Mouse (Mus musculus): ENCODE data around the gene Dbil5. TPM values are rescaled to one million over a fixed set of nuclear protein-coding genes. Genes with fewer than 3 reads are reported as not detected.

Dbil5 gene
- 1.0 TPM for polyA plus RNA-seq (2014; fragmentation: Illumina TruSeq; extraction: RNeasy Lipid Tissue Mini Kit (QIAGEN cat#74804); ENCODE audit: low read depth, low replicate concordance)

DNA sequence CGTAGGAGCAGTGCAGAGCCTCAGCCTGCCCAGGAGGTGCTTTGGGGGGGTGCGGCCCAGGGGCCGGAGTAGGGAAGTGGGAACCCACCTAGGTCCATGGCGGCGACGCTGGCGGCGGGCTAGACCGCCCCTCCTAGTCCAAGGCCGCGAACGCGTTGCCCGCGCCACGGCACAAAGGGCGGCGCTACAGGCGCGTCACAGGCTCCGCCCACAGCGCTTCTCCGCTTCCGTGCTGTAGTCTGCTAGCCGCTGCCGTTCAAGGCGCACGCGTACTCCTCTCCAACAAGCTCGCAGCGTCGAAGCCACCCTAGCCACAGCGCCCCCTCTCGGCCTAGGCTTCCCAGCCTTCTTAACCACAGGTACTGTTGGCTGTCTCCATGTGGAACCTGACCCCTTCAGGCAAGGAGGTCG is at the start of gene Dbil5, which contains the start of gene Gemin4:
Dbil5 (plus strand) TSS at position 219 of the 411 bp plus-strand sequence.
Gemin4 (minus strand) TSS at position 275 of the 411 bp plus-strand sequence.

DNA sequence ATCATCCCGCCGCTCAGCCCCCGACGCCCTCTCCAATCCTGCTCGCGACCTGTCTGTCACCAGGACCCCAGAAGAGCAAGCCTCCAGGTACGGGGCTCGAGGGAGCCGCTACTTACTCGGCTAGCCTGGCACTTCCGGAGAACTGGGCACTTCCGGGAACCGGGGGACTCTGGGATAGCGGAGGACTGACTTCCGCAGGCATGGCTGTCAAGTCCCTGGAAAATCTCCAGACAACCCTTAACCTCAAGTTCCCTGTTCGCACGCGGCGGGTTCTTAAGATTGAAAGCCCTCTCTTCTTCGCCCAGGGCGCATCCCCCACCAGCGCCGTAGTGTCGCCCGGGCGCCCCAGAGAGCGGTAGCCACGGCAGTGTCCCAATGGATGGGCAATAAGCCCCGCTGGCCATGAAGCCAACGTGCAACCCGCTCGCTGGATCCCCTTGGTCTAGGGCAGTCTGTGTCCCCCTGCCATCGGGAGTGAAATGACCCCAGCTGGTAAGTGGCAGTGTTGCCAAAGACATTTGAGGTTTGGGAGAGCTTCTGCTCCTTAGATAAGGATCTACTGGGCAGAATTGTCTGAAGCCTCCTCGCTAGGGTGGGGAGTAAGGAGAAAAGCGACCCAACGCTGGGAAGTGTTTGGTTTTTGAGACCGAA is 37.8 kb upstream of the Dbil5 start, which contains the start of the genes Vps53 and Fam57a:
Vps53 (minus strand) TSS at position 153 of the 651 bp plus-strand sequence.
Fam57a (plus strand) TSS at position 177 of the 651 bp plus-strand sequence.

DNA sequence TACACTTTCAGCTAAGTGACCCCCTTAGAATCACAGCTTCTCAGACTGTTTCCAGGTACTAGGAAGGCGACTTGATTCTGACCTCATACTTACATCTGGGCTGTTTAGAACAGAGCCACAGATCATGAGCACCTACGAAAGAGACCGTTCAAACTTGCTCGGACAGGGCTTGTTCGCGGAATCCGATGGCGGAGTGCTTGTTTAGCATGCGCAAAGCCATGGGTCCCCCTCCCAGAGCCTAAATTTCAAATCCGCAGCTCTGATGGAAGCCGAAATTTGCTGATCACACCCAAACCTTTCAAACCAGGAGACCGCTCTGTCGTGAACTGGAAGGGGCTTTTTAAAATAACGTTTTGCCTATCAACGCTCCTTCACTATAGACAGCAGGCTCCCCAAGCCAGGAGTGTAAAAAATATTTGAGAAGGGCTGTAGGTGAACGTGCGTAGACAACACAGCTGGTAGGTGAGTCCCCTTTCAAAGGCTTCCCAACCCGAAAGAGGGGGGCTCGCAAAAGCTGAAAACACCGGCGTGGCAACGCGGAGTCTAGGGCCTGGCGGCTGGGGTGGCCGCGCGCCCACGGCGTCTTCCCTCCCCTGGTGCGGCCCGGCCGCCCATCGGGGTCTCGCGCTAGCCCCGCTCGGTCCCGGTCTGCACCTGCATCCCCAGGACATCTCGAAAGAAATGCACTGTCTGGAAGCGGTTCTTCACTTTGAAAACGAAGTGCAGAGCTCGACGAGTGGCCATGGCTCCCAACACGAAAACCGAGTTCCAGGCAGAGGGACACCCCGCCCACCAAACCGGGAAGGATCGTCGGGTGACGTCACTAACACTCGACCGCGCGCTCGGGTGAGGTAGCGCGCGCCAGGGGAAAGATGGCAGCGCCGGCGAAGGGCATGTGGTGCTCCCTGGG is 25.7 kb downstream of the Dbil5 start, which contains the start of the genes Mrm3 and Glod4:
Mrm3 (plus strand) TSS at position 815 of the 910 bp plus-strand sequence.
Glod4 (minus strand) TSS at position 825 of the 910 bp plus-strand sequence.

Other genes starting within 250 kb of the Dbil5 start
- gene 1700016K19Rik, start 217.7 kb upstream of the Dbil5 start, polyA plus RNA-seq (2014; fragmentation: Illumina TruSeq; extraction: RNeasy Lipid Tissue Mini Kit (QIAGEN cat#74804); ENCODE audit: low read depth, low replicate concordance) = not detected
- gene Rflnb, start 189.8 kb upstream of the Dbil5 start, polyA plus RNA-seq (2014; fragmentation: Illumina TruSeq; extraction: RNeasy Lipid Tissue Mini Kit (QIAGEN cat#74804); ENCODE audit: low read depth, low replicate concordance) = 21.2 TPM
- gene Vps53, start 38.0 kb upstream of the Dbil5 start, polyA plus RNA-seq (2014; fragmentation: Illumina TruSeq; extraction: RNeasy Lipid Tissue Mini Kit (QIAGEN cat#74804); ENCODE audit: low read depth, low replicate concordance) = 61.5 TPM
- gene Fam57a, start 37.9 kb upstream of the Dbil5 start, polyA plus RNA-seq (2014; fragmentation: Illumina TruSeq; extraction: RNeasy Lipid Tissue Mini Kit (QIAGEN cat#74804); ENCODE audit: low read depth, low replicate concordance) = 3.7 TPM
- 1.6 TPM for gene Gemin4, start 56 bp downstream of the Dbil5 start, polyA plus RNA-seq (2014; fragmentation: Illumina TruSeq; extraction: RNeasy Lipid Tissue Mini Kit (QIAGEN cat#74804); ENCODE audit: low read depth, low replicate concordance)
- gene Mrm3, start 26.1 kb downstream of the Dbil5 start, polyA plus RNA-seq (2014; fragmentation: Illumina TruSeq; extraction: RNeasy Lipid Tissue Mini Kit (QIAGEN cat#74804); ENCODE audit: low read depth, low replicate concordance) = 2.9 TPM
- 147 TPM for gene Glod4, start 26.1 kb downstream of the Dbil5 start, polyA plus RNA-seq (2014; fragmentation: Illumina TruSeq; extraction: RNeasy Lipid Tissue Mini Kit (QIAGEN cat#74804); ENCODE audit: low read depth, low replicate concordance)
- gene Nxn, start 181.5 kb downstream of the Dbil5 start, polyA plus RNA-seq (2014; fragmentation: Illumina TruSeq; extraction: RNeasy Lipid Tissue Mini Kit (QIAGEN cat#74804); ENCODE audit: low read depth, low replicate concordance) = 3.2 TPM
- 9.5 TPM for gene Timm22, start 189.3 kb downstream of the Dbil5 start, polyA plus RNA-seq (2014; fragmentation: Illumina TruSeq; extraction: RNeasy Lipid Tissue Mini Kit (QIAGEN cat#74804); ENCODE audit: low read depth, low replicate concordance)

Data from kidney, adult 10 weeks (tissue).